ENCODE assay signal across 11 mouse cellular contexts in the genomic region with DNA sequence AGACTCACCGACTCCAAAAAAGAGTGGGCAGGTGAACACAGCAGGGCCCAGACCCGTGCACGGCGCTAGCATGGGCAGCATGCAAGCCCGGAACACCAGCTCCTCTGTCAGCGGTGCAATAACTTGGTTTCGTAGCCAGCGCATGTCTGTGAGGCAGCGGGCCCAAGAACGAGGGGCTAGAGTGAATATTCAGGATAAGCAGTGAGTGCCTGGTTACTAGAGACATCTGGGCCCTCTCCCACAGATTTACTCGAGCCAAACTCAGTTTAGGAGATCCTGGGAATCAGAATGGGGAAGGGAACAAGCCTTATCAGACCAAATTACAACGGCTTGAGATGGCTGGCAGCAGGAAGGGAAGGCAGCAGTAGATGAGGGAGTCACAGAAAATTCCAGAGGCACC. TPM values are rescaled to one million over a fixed set of nuclear protein-coding genes. Genes with fewer than 3 reads are reported as not detected.
DNase-seq lines count a peak whose midpoint lies in the region; ATAC-seq lines count a peak whose summit lies in the region.
"Had no signal": no experiment of that assay in that cellular context is flagged by ENCODE, and none has a peak within 500 bp of the region (broad histone marks: within the 10 kb centered on the region; RNA-seq: fewer than 3 reads in every experiment).

No protein-coding gene starts in this region.

- no peak for ATAC-seq in heart, embryonic 15.5 days (replicated peaks; ENCODE audit: insufficient number of reproducible peaks, insufficient read depth, low FRiP score, low read depth)
- no peak for ATAC-seq in midbrain, embryonic 11.5 days (ENCODE audit: low FRiP score)
- ATAC-seq in hindbrain, embryonic 14.5 days (ENCODE audit: low FRiP score): no peak
- no peak for ATAC-seq in midbrain, embryonic 15.5 days (replicated peaks)

- no peaks in the 10 kb centered on the region for H3K9me3 ChIP-seq in heart, embryonic 15.5 days (replicated peaks)
- H3K9me3 ChIP-seq in midbrain, embryonic 10.5 days (replicated peaks): no peaks in the 10 kb centered on the region
- H3K9me3 ChIP-seq in midbrain, embryonic 11.5 days (ENCODE audit: control insufficient read depth, low read length): no peaks in the 10 kb centered on the region
- H3K9me3 ChIP-seq in hindbrain, embryonic 14.5 days (ENCODE audit: control insufficient read depth, low read length): no peaks in the 10 kb centered on the region
- no peaks in the 10 kb centered on the region for H3K9me3 ChIP-seq in midbrain, embryonic 15.5 days
- H3K9me3 ChIP-seq: neural tube, embryonic 12.5 days had no signal

- peaks cover 23% of the 10 kb centered on the region; the same call in 1 of the 2 replicates for H3K36me3 ChIP-seq in heart, embryonic 15.5 days
- H3K36me3 ChIP-seq in midbrain, embryonic 10.5 days: peaks cover 44% of the 10 kb centered on the region
- H3K36me3 ChIP-seq in midbrain, embryonic 11.5 days (ENCODE audit: control insufficient read depth, insufficient read depth, low read length): peaks cover 11% of the 10 kb centered on the region
- H3K36me3 ChIP-seq in hindbrain, embryonic 14.5 days (replicated peaks; ENCODE audit: control insufficient read depth, insufficient read depth): peaks cover 40% of the 10 kb centered on the region
- peaks cover 17% of the 10 kb centered on the region for H3K36me3 ChIP-seq in midbrain, embryonic 15.5 days (replicated peaks)

- 89% methylated on average over 12 of the region's 12 CpGs for WGBS in heart, embryonic 15.5 days
- WGBS in midbrain, embryonic 10.5 days: 92% methylated on average over 12 of the region's 12 CpGs
- 95% methylated on average over 12 of the region's 12 CpGs for WGBS in midbrain, embryonic 11.5 days
- WGBS in hindbrain, embryonic 14.5 days: 95% methylated on average over 12 of the region's 12 CpGs
- WGBS in midbrain, embryonic 15.5 days: 95% methylated on average over 12 of the region's 12 CpGs

- H3K4me2 ChIP-seq in heart, embryonic 15.5 days: no peak overlapping the region
- no peak overlapping the region for H3K4me2 ChIP-seq in midbrain, embryonic 11.5 days
- H3K4me2 ChIP-seq in hindbrain, embryonic 14.5 days (replicated peaks): no peak overlapping the region
- 0 out of 2 replicates have a peak overlapping the region, but pooled peaks have one; percentile 95 for H3K4me2 ChIP-seq in midbrain, embryonic 15.5 days

- peaks cover 19% of the 10 kb centered on the region for H3K4me1 ChIP-seq in heart, embryonic 15.5 days (replicated peaks)
- H3K4me1 ChIP-seq in midbrain, embryonic 10.5 days: peaks cover 45% of the 10 kb centered on the region
- peaks cover 18% of the 10 kb centered on the region for H3K4me1 ChIP-seq in midbrain, embryonic 11.5 days (ENCODE audit: control insufficient read depth, insufficient read depth, low read length)
- peaks cover 21% of the 10 kb centered on the region for H3K4me1 ChIP-seq in hindbrain, embryonic 14.5 days (replicated peaks; ENCODE audit: control insufficient read depth, insufficient read depth, low read length)
- peaks cover 39% of the 10 kb centered on the region for H3K4me1 ChIP-seq in midbrain, embryonic 15.5 days

- H3K27ac ChIP-seq in heart, embryonic 15.5 days: no peak overlapping the region
- H3K27ac ChIP-seq in midbrain, embryonic 10.5 days (replicated peaks): no peak overlapping the region
- H3K27ac ChIP-seq in midbrain, embryonic 11.5 days (ENCODE audit: low read depth, low read length): no peak overlapping the region
- H3K27ac ChIP-seq in hindbrain, embryonic 14.5 days: no peak overlapping the region
- no peak overlapping the region for H3K27ac ChIP-seq in midbrain, embryonic 15.5 days

- 0 out of 2 replicates have a peak overlapping the region, but pooled peaks have one; percentile 82 for H3K4me3 ChIP-seq in heart, embryonic 15.5 days
- H3K4me3 ChIP-seq in midbrain, embryonic 10.5 days: peak overlapping the region; percentile 79; the same call in 1 of the 2 replicates
- no peak overlapping the region for H3K4me3 ChIP-seq in midbrain, embryonic 11.5 days (ENCODE audit: low read depth, low read length)
- no peak overlapping the region for H3K4me3 ChIP-seq in hindbrain, embryonic 14.5 days (replicated peaks; ENCODE audit: low read length)
- H3K4me3 ChIP-seq in midbrain, embryonic 15.5 days: peak overlapping the region; percentile 82; the same call in 1 of the 2 replicates

- H3K27me3 ChIP-seq in heart, embryonic 15.5 days: no peaks in the 10 kb centered on the region
- no peaks in the 10 kb centered on the region for H3K27me3 ChIP-seq in midbrain, embryonic 10.5 days (ENCODE audit: low read depth, poor library complexity, severe bottlenecking)
- no peaks in the 10 kb centered on the region for H3K27me3 ChIP-seq in midbrain, embryonic 11.5 days (ENCODE audit: control insufficient read depth, insufficient read depth, low read length)
- no peaks in the 10 kb centered on the region for H3K27me3 ChIP-seq in hindbrain, embryonic 14.5 days (ENCODE audit: control insufficient read depth, insufficient read depth, low read length)
- H3K27me3 ChIP-seq in midbrain, embryonic 15.5 days (replicated peaks): no peaks in the 10 kb centered on the region
- H3K27me3 ChIP-seq: neural tube, embryonic 12.5 days had no signal

- DNase-seq in heart, postnatal 4 days: no peak
- DNase-seq in midbrain, embryonic 10.5 days (ENCODE audit: low spot score): no peak
- no peak for DNase-seq in midbrain, embryonic 11.5 days (ENCODE audit: low spot score, missing footprints)
- no peak for DNase-seq in hindbrain, embryonic 14.5 days (ENCODE audit: low spot score)
- no peak for DNase-seq in retina, embryonic 14.5 days (ENCODE audit: low spot score)
- DNase-seq: cerebellum, postnatal 36 days; lung, postnatal 4 days; right cerebral cortex, postnatal 14 days had no signal

- no peak overlapping the region for H3K9ac ChIP-seq in heart, embryonic 15.5 days
- no peak overlapping the region for H3K9ac ChIP-seq in midbrain, embryonic 11.5 days (ENCODE audit: low read length)
- peak overlapping the region; percentile 84; the same call in 1 of the 2 replicates for H3K9ac ChIP-seq in hindbrain, embryonic 14.5 days
- peak overlapping the region; percentile 82 for H3K9ac ChIP-seq in midbrain, embryonic 15.5 days

RNA-seq across cellular contexts. Expression of a gene that starts 1.4 kb away (rescaled TPM):
- polyA plus RNA-seq in heart, embryonic 15.5 days (2015; fragmentation: Nextera tagmentation; extraction: Ambion mirVana): 34.5 and 41.4 TPM in 2 replicates
- 10 to 100 TPM; 16.1 to 18.0 TPM for total RNA-seq in heart, postnatal 4 days (2021)
- 80.7 and 87.0 TPM in 2 replicates for polyA plus RNA-seq in midbrain, embryonic 10.5 days (2016; fragmentation: Nextera tagmentation; extraction: Ambion mirVana)
- 61.0 and 68.7 TPM in 2 replicates for polyA plus RNA-seq in midbrain, embryonic 11.5 days (2014; fragmentation: Nextera tagmentation; extraction: Ambion mirVana)
- polyA plus RNA-seq in hindbrain, embryonic 14.5 days (2014; fragmentation: Nextera tagmentation; extraction: Ambion mirVana): 47.0 and 53.3 TPM in 2 replicates
- 53.7 and 54.1 TPM in 2 replicates for polyA plus RNA-seq in midbrain, embryonic 15.5 days (2015; fragmentation: Nextera tagmentation; extraction: Ambion mirVana)

RNA-seq across cellular contexts. Expression of a gene that starts 8.5 kb away (rescaled TPM):
- polyA plus RNA-seq in heart, embryonic 15.5 days (2015; fragmentation: Nextera tagmentation; extraction: Ambion mirVana): 3.2 and 4.0 TPM in 2 replicates
- total RNA-seq in heart, postnatal 4 days (2021): 10 to 100 TPM; 19.1 to 20.5 TPM
- polyA plus RNA-seq in midbrain, embryonic 10.5 days (2016; fragmentation: Nextera tagmentation; extraction: Ambion mirVana): 5.6 and 6.5 TPM in 2 replicates
- 7.5 and 7.6 TPM in 2 replicates for polyA plus RNA-seq in midbrain, embryonic 11.5 days (2014; fragmentation: Nextera tagmentation; extraction: Ambion mirVana)
- 17.9 and 18.9 TPM in 2 replicates for polyA plus RNA-seq in hindbrain, embryonic 14.5 days (2014; fragmentation: Nextera tagmentation; extraction: Ambion mirVana)
- polyA plus RNA-seq in midbrain, embryonic 15.5 days (2015; fragmentation: Nextera tagmentation; extraction: Ambion mirVana): 12.7 and 13.9 TPM in 2 replicates

Comparison
In these comparisons a context has a peak if more than half of its experiments do, and no peak if none do; other contexts are left out.
1. H3K4me3 ChIP-seq: peak in heart, embryonic 15.5 days (single experiment), midbrain, embryonic 10.5 days (single experiment) and midbrain, embryonic 15.5 days (single experiment); none in midbrain, embryonic 11.5 days (single experiment) and hindbrain, embryonic 14.5 days (single experiment).
2. H3K9ac ChIP-seq: peak in hindbrain, embryonic 14.5 days (single experiment) and midbrain, embryonic 15.5 days (single experiment); none in heart, embryonic 15.5 days (single experiment) and midbrain, embryonic 11.5 days (single experiment).